Mouse (Mus musculus): ENCODE data around the gene Zfand2a. TPM values are rescaled to one million over a fixed set of nuclear protein-coding genes. Genes with fewer than 3 reads are reported as not detected.

Gene Zfand2a
- polyA plus RNA-seq, 1 experiment from 2014 or later: 6.7 TPM

DNA sequence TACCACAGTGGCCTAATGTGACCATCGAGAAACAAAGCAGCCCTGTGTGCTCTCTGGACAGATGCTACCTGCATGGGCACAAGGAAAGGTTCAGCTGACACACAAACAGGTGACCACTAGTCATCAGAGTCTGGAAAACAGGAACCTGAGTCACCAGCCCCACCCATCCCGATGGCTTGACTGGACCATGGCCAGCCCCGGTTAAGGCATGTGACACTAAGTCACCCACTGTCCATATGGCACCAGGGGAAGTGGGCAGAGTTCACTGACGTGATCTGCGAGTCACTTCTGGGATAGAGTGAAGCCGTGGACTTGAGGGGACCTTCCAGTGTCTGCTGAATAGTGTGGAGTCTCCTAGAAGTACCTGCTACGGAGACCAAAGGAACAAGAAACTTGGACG, 5.3 kb downstream of the Zfand2a start:
- WGBS: 72% methylated on average over 8 of the region's 8 CpGs
- H3K27ac ChIP-seq (ENCODE audit: low read depth, low read length): peak overlapping the region; percentile 74

DNA sequence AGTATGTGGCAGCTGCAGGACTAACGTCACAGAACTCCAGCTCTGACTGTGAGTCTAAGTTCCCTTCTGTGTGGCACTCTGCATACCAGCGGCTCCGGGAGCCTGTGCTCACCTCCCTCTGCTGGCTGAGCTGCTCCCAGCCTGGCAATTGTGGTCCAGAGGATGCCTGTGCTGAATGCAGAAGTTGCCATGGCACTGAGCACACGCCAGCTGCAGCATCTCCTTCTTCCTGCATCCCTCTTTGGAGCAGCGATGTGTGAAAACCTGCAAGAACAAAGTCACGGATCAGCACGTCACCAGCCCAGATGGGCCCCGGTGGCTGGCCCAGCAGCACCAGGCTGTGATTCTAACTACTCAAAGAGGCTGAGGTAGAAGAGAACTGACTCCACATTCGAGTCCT, 9.6 kb downstream of the Zfand2a start:
- WGBS: 90% methylated on average over 9 of the region's 9 CpGs
- no peak for TF ChIP-seq CTCF (IDR thresholded peaks at IDR 0.05; ENCODE audit: low read depth)
- no peak for ATAC-seq

More for the DNA sequence above, 5.3 kb downstream of the Zfand2a start:
- ATAC-seq: peak; percentile 80
- Histone ChIP-seq H3K36me3 (ENCODE audit: control insufficient read depth, insufficient read depth) (peaks cover 75% of the 10 kb centered on the region), H3K4me3 (ENCODE audit: low read depth, low read length) (no peak overlapping the region), H3K9ac (ENCODE audit: low read depth, low read length) (no peak overlapping the region), H3K4me1 (replicated peaks; ENCODE audit: control insufficient read depth, insufficient read depth, low read length) (no peaks in the 10 kb centered on the region), H3K27me3 (replicated peaks; ENCODE audit: control insufficient read depth, insufficient read depth, low read length) (no peaks in the 10 kb centered on the region), H3K9me3 (ENCODE audit: control insufficient read depth) (no peaks in the 10 kb centered on the region), H3K4me2 (replicated peaks; ENCODE audit: low read depth) (no peak overlapping the region)
- TF ChIP-seq CTCF (IDR thresholded peaks at IDR 0.05; ENCODE audit: low read depth): no peak

GRCm38 (mm10) chr5:139467998-139468397, 16.4 kb downstream of the Zfand2a start:
- Histone ChIP-seq H3K27ac (ENCODE audit: low read depth, low read length) (no peak overlapping the region), H3K4me1 (replicated peaks; ENCODE audit: control insufficient read depth, insufficient read depth, low read length) (no peaks in the 10 kb centered on the region), H3K4me2 (replicated peaks; ENCODE audit: low read depth) (no peak overlapping the region), H3K9ac (ENCODE audit: low read depth, low read length) (no peak overlapping the region), H3K9me3 (ENCODE audit: control insufficient read depth) (no peaks in the 10 kb centered on the region), H3K36me3 (ENCODE audit: control insufficient read depth, insufficient read depth) (peaks cover 19% of the 10 kb centered on the region), H3K27me3 (replicated peaks; ENCODE audit: control insufficient read depth, insufficient read depth, low read length) (no peaks in the 10 kb centered on the region), H3K4me3 (ENCODE audit: low read depth, low read length) (no peak overlapping the region)
- no peak for ATAC-seq
- TF ChIP-seq CTCF (IDR thresholded peaks at IDR 0.05; ENCODE audit: low read depth): peak; percentile 61
- 41% methylated on average over 5 of the region's 5 CpGs for WGBS

More for the DNA sequence above, 9.6 kb downstream of the Zfand2a start:
- H3K9me3 ChIP-seq (ENCODE audit: control insufficient read depth): no peaks in the 10 kb centered on the region
- H3K4me1 ChIP-seq (replicated peaks; ENCODE audit: control insufficient read depth, insufficient read depth, low read length): no peaks in the 10 kb centered on the region
- H3K36me3 ChIP-seq (ENCODE audit: control insufficient read depth, insufficient read depth): peaks cover 82% of the 10 kb centered on the region
- no peak overlapping the region for H3K4me3 ChIP-seq (ENCODE audit: low read depth, low read length)
- H3K9ac ChIP-seq (ENCODE audit: low read depth, low read length): no peak overlapping the region
- H3K4me2 ChIP-seq (replicated peaks; ENCODE audit: low read depth): no peak overlapping the region
- no peak overlapping the region for H3K27ac ChIP-seq (ENCODE audit: low read depth, low read length)
- H3K27me3 ChIP-seq (replicated peaks; ENCODE audit: control insufficient read depth, insufficient read depth, low read length): no peaks in the 10 kb centered on the region

- Histone ChIP-seq H3K9me3 (ENCODE audit: control insufficient read depth) (no peaks in the 10 kb centered on the region), H3K27ac (ENCODE audit: low read depth, low read length) (no peak overlapping the region), H3K4me1 (replicated peaks; ENCODE audit: control insufficient read depth, insufficient read depth, low read length) (no peaks in the 10 kb centered on the region), H3K4me2 (replicated peaks; ENCODE audit: low read depth) (no peak overlapping the region), H3K36me3 (ENCODE audit: control insufficient read depth, insufficient read depth) (peaks cover 7% of the 10 kb centered on the region), H3K4me3 (ENCODE audit: low read depth, low read length) (no peak overlapping the region), H3K27me3 (replicated peaks; ENCODE audit: control insufficient read depth, insufficient read depth, low read length) (no peaks in the 10 kb centered on the region), H3K9ac (ENCODE audit: low read depth, low read length) (no peak overlapping the region)
- 0 out of 2 replicates have a peak, but pooled peaks have one; percentile 3 for ATAC-seq
- TF ChIP-seq CTCF (IDR thresholded peaks at IDR 0.05; ENCODE audit: low read depth): no peak
- WGBS: 67% methylated on average over 4 of the region's 4 CpGs
Measured at GRCm38 (mm10) chr5:139466801-139467200, 17.5 kb downstream of the Zfand2a start.

GRCm38 (mm10) chr5:139466373-139466772, 18.0 kb downstream of the Zfand2a start:
- peak; percentile 48 for ATAC-seq
- no peak overlapping the region for H3K27ac ChIP-seq (ENCODE audit: low read depth, low read length)
- H3K36me3 ChIP-seq (ENCODE audit: control insufficient read depth, insufficient read depth): peaks cover 3% of the 10 kb centered on the region
- TF ChIP-seq CTCF (IDR thresholded peaks at IDR 0.05; ENCODE audit: low read depth): no peak
- no peaks in the 10 kb centered on the region for H3K4me1 ChIP-seq (replicated peaks; ENCODE audit: control insufficient read depth, insufficient read depth, low read length)
- no peak overlapping the region for H3K9ac ChIP-seq (ENCODE audit: low read depth, low read length)
- H3K27me3 ChIP-seq (replicated peaks; ENCODE audit: control insufficient read depth, insufficient read depth, low read length): no peaks in the 10 kb centered on the region
- H3K4me2 ChIP-seq (replicated peaks; ENCODE audit: low read depth): no peak overlapping the region
- H3K4me3 ChIP-seq (ENCODE audit: low read depth, low read length): no peak overlapping the region
- no peaks in the 10 kb centered on the region for H3K9me3 ChIP-seq (ENCODE audit: control insufficient read depth)
- 53% methylated on average over 2 of the region's 2 CpGs for WGBS

GRCm38 (mm10) chr5:139464874-139465273, 19.5 kb downstream of the Zfand2a start:
- Histone ChIP-seq H3K36me3 (ENCODE audit: control insufficient read depth, insufficient read depth) (no peaks in the 10 kb centered on the region), H3K27ac (ENCODE audit: low read depth, low read length) (no peak overlapping the region), H3K4me1 (replicated peaks; ENCODE audit: control insufficient read depth, insufficient read depth, low read length) (no peaks in the 10 kb centered on the region), H3K9me3 (ENCODE audit: control insufficient read depth) (no peaks in the 10 kb centered on the region), H3K4me3 (ENCODE audit: low read depth, low read length) (no peak overlapping the region), H3K27me3 (replicated peaks; ENCODE audit: control insufficient read depth, insufficient read depth, low read length) (no peaks in the 10 kb centered on the region), H3K4me2 (replicated peaks; ENCODE audit: low read depth) (no peak overlapping the region), H3K9ac (ENCODE audit: low read depth, low read length) (no peak overlapping the region)
- 41% methylated on average over 4 of the region's 4 CpGs for WGBS
- ATAC-seq: no peak
- no peak for TF ChIP-seq CTCF (IDR thresholded peaks at IDR 0.05; ENCODE audit: low read depth)
